Mouse (Mus musculus): ENCODE results near the gene Gins1. TPM values are rescaled to one million over a fixed set of nuclear protein-coding genes. Genes with fewer than 3 reads are reported as not detected.
"Not testable (repeated sequence)": the region's sequence is repeated elsewhere in the genome, so short reads cannot be mapped to it uniquely, and the experiment has no call there.

Gene Gins1
- polyA plus RNA-seq, 2 experiments, result 30.8 to 43.0 TPM

GRCm38 (mm10) chr2:150944017-150944416 is 38.8 kb downstream of the Gins1 start:
- WGBS, result 93% methylated on average over 5 of the region's 5 CpGs
- ATAC-seq (ENCODE audit: low FRiP score, low read depth) (no peak), DNase-seq (ENCODE audit: low spot score) (no peak)
- no peak overlapping the region for H3K9ac ChIP-seq (ENCODE audit: low read depth, low read length, severe bottlenecking)
- TF ChIP-seq POLR2A (IDR thresholded peaks at IDR 0.05; ENCODE audit: borderline replicate concordance, extremely low read depth, insufficient read depth, insufficient read length), result no peak
- H3K27ac ChIP-seq (replicated peaks; ENCODE audit: low read depth, low read length), result no peak overlapping the region
- H3K36me3 ChIP-seq (ENCODE audit: control insufficient read depth, insufficient read depth, low read length), result peaks cover 2% of the 10 kb centered on the region; the same call in 1 of the 2 replicates
- no peak overlapping the region for H3K4me2 ChIP-seq (replicated peaks; ENCODE audit: low read depth, low read length, severe bottlenecking)
- H3K4me3 ChIP-seq (replicated peaks; ENCODE audit: low read length), result no peak overlapping the region
- no peaks in the 10 kb centered on the region for H3K4me1 ChIP-seq (ENCODE audit: control insufficient read depth, insufficient read depth, low read length)
- H3K27me3 ChIP-seq (ENCODE audit: control insufficient read depth, insufficient read depth, low read length), result no peaks in the 10 kb centered on the region
- H3K9me3 ChIP-seq (ENCODE audit: control insufficient read depth, low read length), result no peaks in the 10 kb centered on the region

DNA sequence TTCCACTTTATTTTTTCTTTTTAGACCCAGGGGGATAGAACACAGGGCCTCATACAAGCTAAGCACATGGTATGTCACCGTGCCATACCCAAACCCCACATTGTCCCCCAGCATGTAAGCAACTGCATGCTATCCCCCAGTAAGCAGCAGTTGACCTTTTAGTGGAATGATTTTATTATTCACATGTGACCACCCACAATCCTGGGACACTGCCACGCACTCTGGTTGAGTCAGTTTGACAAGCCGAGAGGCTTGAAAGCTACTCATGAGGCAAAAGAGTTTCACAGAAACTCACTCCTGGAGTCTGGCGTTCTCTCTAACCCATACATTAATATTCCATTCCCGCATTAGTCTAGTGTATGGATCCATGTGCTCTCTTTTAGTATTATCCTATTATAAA is 42.1 kb downstream of the Gins1 start:
- not testable (repeated sequence) for H3K27ac ChIP-seq (replicated peaks; ENCODE audit: low read depth, low read length); H3K4me3 ChIP-seq (replicated peaks; ENCODE audit: low read length); H3K9me3 ChIP-seq (ENCODE audit: control insufficient read depth, low read length); DNase-seq (ENCODE audit: low spot score); H3K4me2 ChIP-seq (replicated peaks; ENCODE audit: low read depth, low read length, severe bottlenecking); H3K4me1 ChIP-seq (ENCODE audit: control insufficient read depth, insufficient read depth, low read length); ATAC-seq (ENCODE audit: low FRiP score, low read depth); H3K9ac ChIP-seq (ENCODE audit: low read depth, low read length, severe bottlenecking); H3K27me3 ChIP-seq (ENCODE audit: control insufficient read depth, insufficient read depth, low read length)
- peaks cover 16% of the 10 kb centered on the region; the same call in 1 of the 2 replicates for H3K36me3 ChIP-seq (ENCODE audit: control insufficient read depth, insufficient read depth, low read length)
- WGBS, result 92% methylated on average over 5 of the region's 5 CpGs

GRCm38 (mm10) chr2:150947880-150948611 is 42.8 kb downstream of the Gins1 start:
- H3K9me3 ChIP-seq (ENCODE audit: control insufficient read depth, low read length); H3K27me3 ChIP-seq (ENCODE audit: control insufficient read depth, insufficient read depth, low read length); H3K4me2 ChIP-seq (replicated peaks; ENCODE audit: low read depth, low read length, severe bottlenecking); H3K9ac ChIP-seq (ENCODE audit: low read depth, low read length, severe bottlenecking); H3K27ac ChIP-seq (replicated peaks; ENCODE audit: low read depth, low read length); H3K4me1 ChIP-seq (ENCODE audit: control insufficient read depth, insufficient read depth, low read length); ATAC-seq (ENCODE audit: low FRiP score, low read depth); DNase-seq (ENCODE audit: low spot score); H3K4me3 ChIP-seq (replicated peaks; ENCODE audit: low read length): not testable (repeated sequence)
- peaks cover 18% of the 10 kb centered on the region; the same call in 1 of the 2 replicates for H3K36me3 ChIP-seq (ENCODE audit: control insufficient read depth, insufficient read depth, low read length)
- WGBS, result 91% methylated on average over 12 of the region's 12 CpGs

DNA sequence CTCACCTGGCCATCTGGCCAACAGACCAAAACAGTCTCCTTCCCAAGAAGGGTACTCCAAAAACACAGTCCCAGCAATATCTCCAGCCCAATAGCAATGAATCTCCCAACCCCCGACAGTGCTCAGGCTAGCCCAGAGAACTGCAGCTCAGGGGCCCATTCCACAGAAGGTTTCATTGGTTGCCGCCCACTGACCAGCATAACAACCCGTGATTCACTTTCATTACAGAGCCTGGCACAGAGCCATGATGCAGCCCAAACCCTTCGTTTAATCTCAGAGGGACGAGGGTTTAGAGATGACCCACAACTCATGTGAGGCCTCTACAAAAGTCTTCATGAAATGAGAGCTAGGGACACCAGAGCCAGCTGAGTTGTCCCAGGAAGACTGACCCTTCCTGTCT is 43.6 kb downstream of the Gins1 start:
- no peaks in the 10 kb centered on the region for H3K9me3 ChIP-seq (ENCODE audit: control insufficient read depth, low read length)
- no peak overlapping the region for H3K4me2 ChIP-seq (replicated peaks; ENCODE audit: low read depth, low read length, severe bottlenecking)
- H3K4me3 ChIP-seq (replicated peaks; ENCODE audit: low read length), result no peak overlapping the region
- peaks cover 18% of the 10 kb centered on the region; the same call in 1 of the 2 replicates for H3K36me3 ChIP-seq (ENCODE audit: control insufficient read depth, insufficient read depth, low read length)
- H3K9ac ChIP-seq (ENCODE audit: low read depth, low read length, severe bottlenecking), result no peak overlapping the region
- no peak for DNase-seq (ENCODE audit: low spot score)
- H3K27ac ChIP-seq (replicated peaks; ENCODE audit: low read depth, low read length), result no peak overlapping the region
- 85% methylated on average over 5 of the region's 5 CpGs for WGBS
- H3K4me1 ChIP-seq (ENCODE audit: control insufficient read depth, insufficient read depth, low read length), result no peaks in the 10 kb centered on the region
- no peak for TF ChIP-seq POLR2A (IDR thresholded peaks at IDR 0.05; ENCODE audit: borderline replicate concordance, extremely low read depth, insufficient read depth, insufficient read length)
- no peaks in the 10 kb centered on the region for H3K27me3 ChIP-seq (ENCODE audit: control insufficient read depth, insufficient read depth, low read length)
- ATAC-seq (ENCODE audit: low FRiP score, low read depth), result no peak

GRCm38 (mm10) chr2:150949652-150950051 is 44.5 kb downstream of the Gins1 start:
- TF ChIP-seq POLR2A (IDR thresholded peaks at IDR 0.05; ENCODE audit: borderline replicate concordance, extremely low read depth, insufficient read depth, insufficient read length), result no peak
- H3K9me3 ChIP-seq (ENCODE audit: control insufficient read depth, low read length), result no peaks in the 10 kb centered on the region
- H3K4me2 ChIP-seq (replicated peaks; ENCODE audit: low read depth, low read length, severe bottlenecking), result no peak overlapping the region
- no peak for DNase-seq (ENCODE audit: low spot score)
- no peaks in the 10 kb centered on the region for H3K27me3 ChIP-seq (ENCODE audit: control insufficient read depth, insufficient read depth, low read length)
- H3K36me3 ChIP-seq (ENCODE audit: control insufficient read depth, insufficient read depth, low read length), result peaks cover 21% of the 10 kb centered on the region; the same call in 1 of the 2 replicates
- H3K4me3 ChIP-seq (replicated peaks; ENCODE audit: low read length), result no peak overlapping the region
- no peaks in the 10 kb centered on the region for H3K4me1 ChIP-seq (ENCODE audit: control insufficient read depth, insufficient read depth, low read length)
- no peak overlapping the region for H3K9ac ChIP-seq (ENCODE audit: low read depth, low read length, severe bottlenecking)
- WGBS, result 96% methylated on average over 3 of the region's 3 CpGs
- H3K27ac ChIP-seq (replicated peaks; ENCODE audit: low read depth, low read length), result no peak overlapping the region
- ATAC-seq (ENCODE audit: low FRiP score, low read depth), result no peak

All from limb, embryonic 14.5 days (tissue).